Mouse (Mus musculus): Measurements from ENCODE around the gene Yae1d1. TPM values are rescaled to one million over a fixed set of nuclear protein-coding genes. Genes with fewer than 3 reads are reported as not detected.

The Yae1d1 gene
- total RNA-seq, 2 experiments from 2014 or later = 30.6 to 32.5 TPM

- intact Hi-C loops (cut with DNase I) = loop anchor here (5.0 kb wide), 1 partner anchor 36 kb away; no protein-coding TSS in a partner anchor
- peak in 1 of 2 experiments; percentile 31 for DNase-seq (ENCODE audit: extremely low spot score in 1 of 2, low spot score in 2 of 2)
Measured at GRCm38 (mm10) chr13:17943306-17944077, 49.7 kb downstream of the Yae1d1 start.

- no peak for DNase-seq (ENCODE audit: extremely low spot score in 1 of 2, low spot score in 2 of 2)
- intact Hi-C loops (cut with DNase I) = loop anchor here (5.0 kb wide), 1 partner anchor 35 kb away; no protein-coding TSS in a partner anchor
Measured at GRCm38 (mm10) chr13:17942338-17942737, 50.8 kb downstream of the Yae1d1 start.

Other genes starting within 250 kb of the Yae1d1 start
- gene Cdk13, start 188.3 kb downstream of the Yae1d1 start, total RNA-seq (2021) = 10 to 100 TPM; 51.2 to 56.1 TPM
- 100 to 1,000 TPM; 111 to 126 TPM for gene Rala, start 49.1 kb downstream of the Yae1d1 start, total RNA-seq (2021)

All from left cerebral cortex, postnatal 10 days (tissue).